Mouse (Mus musculus): ENCODE data around the gene Kmt2d.

- no peak for TF ChIP-seq GATA1 (IDR thresholded peaks at IDR 0.05; ENCODE audit: borderline replicate concordance, low read length)
- no peak for TF ChIP-seq FLI1 (IDR thresholded peaks at IDR 0.05; ENCODE audit: low read length)
Measured at GRCm38 (mm10) chr15:98917538-98918498, 46.8 kb upstream of the Kmt2d start, which contains the start of gene Lmbr1l.

Data from megakaryocyte, embryonic 14.5 days (primary cell).